Mouse (Mus musculus) ES-Bruce4 (cell line): ENCODE measurements around the gene Ide. TPM values are rescaled to one million over a fixed set of nuclear protein-coding genes. Genes with fewer than 3 reads are reported as not detected.

ENCODE experiments used
- H3K27ac ChIP-seq: 2 replicates; pipeline ENCODE4 v1.5.1; 2012; ENCODE audit warnings: low read length, inconsistent platforms; ENCODE audit not compliant: insufficient read depth
- H3K27me3 ChIP-seq: 2 replicates; pipeline ENCODE4 v1.6.1; 2012; ENCODE audit warnings: mild to moderate bottlenecking, low read length, inconsistent platforms; ENCODE audit not compliant: control insufficient read depth, poor library complexity, insufficient read depth, severe bottlenecking
- H3K36me3 ChIP-seq: 2 replicates; pipeline ENCODE4 v1.6.1; 2012; ENCODE audit warnings: inconsistent platforms, mild to moderate bottlenecking, low read length, moderate library complexity; ENCODE audit not compliant: control insufficient read depth, poor library complexity, insufficient read depth, severe bottlenecking
- H3K4me1 ChIP-seq: one replicate; pipeline ENCODE4 v1.8.1; 2011; ENCODE audit warnings: low read length; ENCODE audit not compliant: control insufficient read depth, insufficient read depth
- H3K4me3 ChIP-seq: 2 replicates; pipeline ENCODE4 v1.5.1; 2011; ENCODE audit warnings: low read depth, mild to moderate bottlenecking, low read length
- H3K9ac ChIP-seq: 2 replicates; pipeline ENCODE4 v1.6.1; 2012; ENCODE audit warnings: low read depth, mild to moderate bottlenecking, inconsistent platforms; ENCODE audit not compliant: poor library complexity, severe bottlenecking
- H3K9me3 ChIP-seq: replicated peaks from 2 replicates; pipeline ENCODE4 v1.6.1; 2012; ENCODE audit warnings: mild to moderate bottlenecking, low read length, inconsistent platforms; ENCODE audit not compliant: control insufficient read depth, poor library complexity, insufficient read depth, severe bottlenecking
- CTCF ChIP-seq: IDR thresholded peaks from one replicate; pipeline ENCODE4 v1.8.1; 2011; ENCODE audit warnings: low read depth, low read length
- EP300 ChIP-seq: IDR thresholded peaks from 2 replicates; pipeline ENCODE4 v1.6.1; 2011; ENCODE audit warnings: low read depth, low read length; ENCODE audit not compliant: insufficient read depth
- POLR2A ChIP-seq: IDR thresholded peaks from one replicate; pipeline ENCODE4 v1.8.1; 2011; ENCODE audit warnings: low read length; ENCODE audit not compliant: insufficient read depth
- polyA plus RNA-seq: library from polyadenylated mRNA; stranded (reverse); fragments of >200 nt; gene quantifications from 2 replicates; pipeline ENCODE4 v1.2.4, GENCODE M21; 2011; ENCODE audit warnings: low read depth; ENCODE audit not compliant: missing spikeins, insufficient read depth, insufficient read length

Gene Ide
- polyA plus RNA-seq, 1 experiment = 147 TPM

DNA sequence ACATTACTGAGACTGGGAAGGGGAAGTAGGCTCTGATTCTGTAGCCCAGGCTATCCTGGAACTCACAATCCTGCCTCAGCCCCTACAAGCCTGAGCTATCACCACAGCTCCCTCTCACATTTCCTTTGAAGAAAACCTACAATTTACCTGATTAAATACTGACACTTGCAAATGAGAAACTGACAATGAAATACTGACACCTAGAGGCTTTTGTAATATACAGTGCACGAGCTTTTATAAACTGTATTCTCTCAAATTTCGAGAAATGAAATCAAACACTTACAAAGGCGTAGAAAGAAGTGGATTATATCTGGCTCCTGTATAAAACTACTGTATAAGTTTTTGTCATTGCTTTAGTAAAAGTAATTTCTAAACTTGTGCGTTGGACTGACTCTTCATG lies 27.5 kb downstream of the Ide start:
- no peak overlapping the region for H3K9ac ChIP-seq

DNA sequence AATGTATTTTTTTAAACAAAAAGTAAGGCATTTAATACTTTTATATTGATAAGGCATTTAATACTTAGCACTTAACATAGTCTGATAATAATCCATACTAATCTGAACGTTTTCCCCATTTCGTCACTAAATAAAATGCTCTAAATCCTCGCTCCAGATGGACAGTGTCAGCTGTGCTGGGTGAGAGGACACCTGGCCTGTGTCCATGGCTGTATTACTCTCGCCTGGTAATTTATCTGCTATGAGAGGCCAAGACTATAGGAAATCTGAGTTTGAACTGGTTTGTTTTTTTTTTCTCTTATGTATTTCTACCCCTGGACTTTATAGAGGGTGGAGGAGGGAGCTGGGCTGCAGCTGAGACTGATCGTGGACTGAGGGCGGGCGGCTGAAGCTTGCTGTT lies 28.7 kb downstream of the Ide start:
- TF ChIP-seq POLR2A = no peak
- no peak for TF ChIP-seq CTCF
- TF ChIP-seq EP300 = no peak

More for the DNA sequence above, 27.5 kb downstream of the Ide start:
- Histone ChIP-seq H3K36me3 (peaks cover 65% of the 10 kb centered on the region), H3K4me1 (no peaks in the 10 kb centered on the region), H3K9me3 (no peaks in the 10 kb centered on the region), H3K4me3 (no peak overlapping the region), H3K27me3 (no peaks in the 10 kb centered on the region), H3K27ac (no peak overlapping the region)
- TF ChIP-seq POLR2A (no peak), EP300 (no peak), CTCF (no peak)

DNA sequence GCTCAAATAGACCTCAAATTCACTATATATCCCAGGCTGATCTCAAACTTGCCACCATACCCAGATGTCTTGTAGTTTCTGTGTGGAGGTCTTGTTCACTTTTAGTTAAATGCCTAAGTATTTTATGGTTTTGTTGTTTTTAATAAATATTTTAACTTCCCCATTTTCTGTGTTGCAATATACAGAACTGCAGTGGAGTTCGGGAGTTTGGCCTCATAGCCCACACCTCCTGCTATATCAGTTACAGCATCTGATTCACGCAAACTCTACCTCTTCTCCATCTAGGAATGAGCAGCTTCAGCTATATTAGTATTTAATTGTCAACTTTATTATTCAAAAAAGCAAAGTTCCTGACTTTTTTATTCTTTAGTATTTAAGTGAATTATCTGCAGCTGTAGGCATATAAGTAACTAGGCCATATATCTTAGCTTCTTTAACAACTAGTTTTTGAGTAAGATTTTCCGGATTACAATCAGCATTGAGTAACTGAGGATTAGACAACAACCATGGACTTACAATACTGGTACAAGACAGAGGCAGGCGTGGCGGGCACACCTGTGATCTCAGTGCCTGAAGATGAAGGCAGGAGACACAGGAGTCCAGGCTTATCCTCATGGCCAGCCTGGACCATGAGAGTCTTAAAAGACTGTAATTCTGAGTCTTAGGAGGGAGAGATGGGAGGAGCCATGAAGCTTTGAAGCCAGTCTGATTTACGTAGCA lies 29.7 kb downstream of the Ide start:
- peaks cover 54% of the 10 kb centered on the region for H3K36me3 ChIP-seq
- H3K4me1 ChIP-seq = no peaks in the 10 kb centered on the region
- no peak for TF ChIP-seq POLR2A
- no peak for TF ChIP-seq EP300
- TF ChIP-seq CTCF = no peak
- no peaks in the 10 kb centered on the region for H3K9me3 ChIP-seq
- H3K27ac ChIP-seq = no peak overlapping the region
- H3K9ac ChIP-seq = no peak overlapping the region
- H3K4me3 ChIP-seq = no peak overlapping the region
- H3K27me3 ChIP-seq = no peaks in the 10 kb centered on the region

More for the DNA sequence above, 28.7 kb downstream of the Ide start:
- Histone ChIP-seq H3K27me3 (no peaks in the 10 kb centered on the region), H3K4me3 (no peak overlapping the region), H3K9me3 (no peaks in the 10 kb centered on the region), H3K4me1 (no peaks in the 10 kb centered on the region), H3K27ac (no peak overlapping the region), H3K36me3 (peaks cover 55% of the 10 kb centered on the region), H3K9ac (no peak overlapping the region)

DNA sequence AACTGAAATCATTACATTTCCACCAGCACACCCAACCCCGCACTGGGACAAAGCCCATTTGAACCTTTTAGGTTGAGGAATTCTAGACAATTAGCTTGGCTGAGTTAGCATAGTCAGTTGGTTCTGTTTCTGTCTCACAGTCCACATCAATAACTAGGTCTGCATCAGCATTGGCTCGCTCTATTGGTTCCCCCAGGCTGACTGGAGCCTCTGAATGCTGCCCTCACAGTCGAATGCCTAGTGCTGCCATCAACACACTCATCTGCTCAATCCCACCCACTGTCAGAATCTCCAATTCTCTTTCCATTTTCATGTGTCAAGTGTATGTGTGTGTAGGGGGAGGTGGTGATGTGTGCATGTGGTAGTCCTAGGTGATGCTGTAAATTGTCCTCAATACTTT lies 31.5 kb downstream of the Ide start:
- TF ChIP-seq CTCF (no peak), EP300 (no peak), POLR2A (no peak)
- no peaks in the 10 kb centered on the region for H3K27me3 ChIP-seq

DNA sequence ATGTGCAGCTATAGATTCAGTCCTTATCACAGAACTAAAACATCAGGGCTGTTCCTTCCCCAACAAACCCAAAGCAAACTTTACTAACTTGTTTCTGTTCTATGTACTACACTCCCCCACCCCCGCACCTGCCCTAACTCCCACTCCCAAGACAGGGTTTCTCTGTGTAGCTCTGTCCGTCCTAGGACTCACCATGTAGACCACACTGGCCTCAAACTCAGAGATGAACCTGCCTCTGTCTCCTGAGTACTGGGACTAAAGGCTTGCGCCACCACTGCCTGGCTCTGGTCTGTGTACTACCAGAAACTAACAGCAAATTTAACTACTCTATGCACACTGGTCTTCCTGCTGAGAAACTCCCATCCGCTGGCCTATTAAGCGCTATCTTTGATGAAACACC lies 32.8 kb downstream of the Ide start:
- no peak for TF ChIP-seq CTCF
- TF ChIP-seq POLR2A = no peak
- TF ChIP-seq EP300 = no peak
- Histone ChIP-seq H3K4me1 (no peaks in the 10 kb centered on the region), H3K4me3 (no peak overlapping the region)

More for the DNA sequence above, 31.5 kb downstream of the Ide start:
- H3K9me3 ChIP-seq = no peaks in the 10 kb centered on the region
- no peak overlapping the region for H3K27ac ChIP-seq
- no peak overlapping the region for H3K9ac ChIP-seq
- H3K4me3 ChIP-seq = no peak overlapping the region
- peaks cover 55% of the 10 kb centered on the region for H3K36me3 ChIP-seq
- H3K4me1 ChIP-seq = no peaks in the 10 kb centered on the region

DNA sequence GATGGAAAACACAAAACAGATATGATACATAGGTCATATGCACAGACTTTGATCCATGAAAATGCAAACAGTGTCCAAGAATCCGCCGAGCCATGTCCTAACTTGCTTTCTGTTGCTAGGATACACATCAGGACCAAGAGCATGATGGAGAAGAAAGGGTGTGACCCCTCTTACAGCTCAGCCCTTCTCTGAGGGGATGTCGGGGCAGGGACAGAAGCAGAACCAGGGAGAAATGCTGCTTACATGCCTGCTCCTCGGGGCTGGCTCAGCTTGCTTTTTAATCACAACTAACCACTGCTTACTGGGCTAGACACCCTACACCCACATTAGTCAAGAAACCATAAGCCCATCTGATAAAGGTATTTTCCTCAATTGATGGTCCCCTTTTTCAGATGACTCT lies 33.6 kb downstream of the Ide start:
- no peak overlapping the region for H3K4me3 ChIP-seq

More for the DNA sequence above, 32.8 kb downstream of the Ide start:
- peaks cover 44% of the 10 kb centered on the region for H3K36me3 ChIP-seq
- no peak overlapping the region for H3K27ac ChIP-seq
- no peaks in the 10 kb centered on the region for H3K27me3 ChIP-seq
- H3K9ac ChIP-seq = no peak overlapping the region
- no peaks in the 10 kb centered on the region for H3K9me3 ChIP-seq

More for the DNA sequence above, 33.6 kb downstream of the Ide start:
- no peaks in the 10 kb centered on the region for H3K27me3 ChIP-seq
- H3K27ac ChIP-seq = no peak overlapping the region
- H3K9ac ChIP-seq = no peak overlapping the region
- peaks cover 36% of the 10 kb centered on the region for H3K36me3 ChIP-seq
- H3K4me1 ChIP-seq = no peaks in the 10 kb centered on the region
- no peaks in the 10 kb centered on the region for H3K9me3 ChIP-seq
- TF ChIP-seq CTCF (no peak), EP300 (no peak), POLR2A (no peak)
